Mouse (Mus musculus) kidney, postnatal 14 days (tissue): Measurements from ENCODE around the gene E2f2.
A peak's percentile ranks its signal among the peaks of the same experiment; 100 is the strongest.

Experiments
- DNase-seq: peaks from one replicate; pipeline ENCODE4 v3.0.0; 2022; ENCODE audit warnings: mixed read lengths

E2f2 gene

DNA sequence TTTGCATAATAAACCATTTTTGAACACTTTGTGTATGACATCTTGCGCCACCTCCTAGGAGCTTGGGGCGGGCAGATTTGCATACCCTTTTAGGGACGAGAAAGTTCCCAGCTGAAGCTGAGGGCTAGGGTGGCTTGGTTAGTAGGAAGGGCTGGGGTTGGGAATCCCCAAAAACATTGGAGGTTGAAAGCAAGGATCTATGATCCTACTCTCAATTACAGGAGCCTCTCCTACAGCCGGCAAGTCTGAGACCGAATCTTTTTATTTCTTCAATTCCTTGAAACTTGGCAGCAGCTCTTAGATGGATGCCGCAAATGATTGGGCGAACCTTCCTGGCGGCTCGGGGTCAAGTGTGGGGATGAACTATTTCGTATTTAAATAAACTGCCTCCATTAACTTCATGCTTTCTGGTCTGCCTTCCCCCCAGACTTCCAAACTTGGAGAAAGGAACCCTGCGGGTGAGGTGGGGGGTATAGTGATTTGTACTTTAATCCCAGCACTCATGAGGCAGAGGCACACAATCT lies 26.8 kb upstream of the E2f2 start:
- no peak for DNase-seq

DNA sequence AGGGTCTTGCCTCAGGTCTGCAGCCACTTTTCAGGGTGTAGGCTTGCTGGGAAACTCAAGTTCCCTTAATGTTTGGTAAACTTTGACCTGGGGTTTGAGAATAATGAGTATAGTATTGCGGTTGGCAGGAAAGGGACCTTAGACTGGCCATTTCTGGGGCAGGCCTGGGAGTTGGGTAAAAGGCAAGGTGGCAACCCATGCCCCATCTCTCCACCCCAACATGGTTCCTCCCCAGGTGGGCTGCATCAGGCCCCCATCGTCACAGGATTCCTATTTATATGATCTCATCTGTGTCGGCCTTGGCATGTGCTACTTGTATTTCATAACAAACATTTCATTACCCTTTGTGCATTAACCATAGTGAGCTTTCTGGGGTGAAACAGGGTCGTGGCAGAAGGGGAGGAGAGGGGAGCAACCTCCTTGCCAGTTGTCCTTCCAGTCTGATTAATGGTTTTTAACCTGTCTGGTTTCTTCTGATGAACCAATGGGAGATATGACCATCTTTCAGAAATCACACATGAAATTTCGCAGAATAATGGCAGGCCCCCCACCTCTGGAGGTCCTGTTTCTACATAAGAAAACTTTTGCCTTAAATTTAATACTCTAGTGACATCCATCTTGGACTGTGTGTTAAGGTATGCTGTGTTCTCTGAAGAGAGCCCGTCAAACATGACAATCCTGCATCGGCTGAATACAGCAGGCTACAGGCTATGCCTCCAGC lies 26.0 kb upstream of the E2f2 start:
- peak; percentile 37 for DNase-seq

DNA sequence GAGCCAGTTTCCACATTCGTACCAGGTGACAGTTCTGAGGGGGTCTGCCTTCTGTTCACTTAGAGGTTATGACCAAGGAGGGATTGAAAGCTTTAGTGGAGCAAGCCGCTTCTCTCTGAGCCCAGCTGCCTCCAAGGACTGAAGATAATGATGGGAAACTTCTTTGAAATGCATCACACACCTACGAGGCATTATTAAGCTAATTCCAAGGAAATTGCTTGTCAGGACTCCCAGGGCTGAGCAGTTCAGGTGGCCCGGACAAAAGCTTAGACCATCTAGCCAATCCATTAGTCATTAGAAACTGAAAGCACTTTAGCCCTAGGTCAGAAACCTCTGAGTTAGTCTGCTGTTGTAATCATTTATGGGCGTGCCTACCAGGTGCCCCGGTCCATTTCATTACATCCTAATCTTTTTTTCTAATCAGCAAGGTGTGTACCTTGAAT lies 25.5 kb upstream of the E2f2 start:
- DNase-seq = peak; percentile 56

DNA sequence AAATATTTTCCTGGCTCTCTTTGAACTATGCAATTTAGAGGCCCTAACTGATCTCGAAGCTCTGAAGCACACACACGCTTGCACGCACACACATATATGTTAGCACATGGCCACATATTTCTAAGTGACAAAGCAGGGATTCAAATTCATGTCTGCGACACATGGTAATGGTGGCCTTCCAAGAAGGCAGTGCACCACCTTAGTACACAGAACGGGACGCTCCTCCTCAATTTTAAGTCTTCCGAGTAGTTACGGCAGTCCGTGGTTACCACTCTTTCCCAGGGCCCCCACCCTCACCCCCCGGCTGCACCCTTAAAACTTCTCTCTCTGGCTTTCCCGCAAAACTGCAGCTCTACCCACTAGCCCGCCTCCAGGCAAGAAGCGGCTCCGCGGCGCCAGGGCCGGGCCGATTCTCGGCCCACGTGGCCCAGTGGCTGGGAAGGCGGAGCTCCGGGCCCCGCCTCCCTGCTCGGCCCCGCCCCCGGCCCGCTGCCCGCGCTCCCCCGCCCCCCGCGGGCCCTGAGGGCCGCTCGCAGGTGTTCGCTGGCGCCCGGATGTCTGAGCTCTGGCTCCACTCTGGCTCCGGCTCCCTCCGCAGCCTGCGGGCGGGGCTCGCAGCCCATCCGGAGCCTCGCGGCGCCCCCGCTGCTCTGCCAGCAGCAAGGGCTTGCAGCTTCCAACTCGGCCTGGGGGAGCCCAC lies 24.6 kb upstream of the E2f2 start:
- peak; percentile 95 for DNase-seq

DNA sequence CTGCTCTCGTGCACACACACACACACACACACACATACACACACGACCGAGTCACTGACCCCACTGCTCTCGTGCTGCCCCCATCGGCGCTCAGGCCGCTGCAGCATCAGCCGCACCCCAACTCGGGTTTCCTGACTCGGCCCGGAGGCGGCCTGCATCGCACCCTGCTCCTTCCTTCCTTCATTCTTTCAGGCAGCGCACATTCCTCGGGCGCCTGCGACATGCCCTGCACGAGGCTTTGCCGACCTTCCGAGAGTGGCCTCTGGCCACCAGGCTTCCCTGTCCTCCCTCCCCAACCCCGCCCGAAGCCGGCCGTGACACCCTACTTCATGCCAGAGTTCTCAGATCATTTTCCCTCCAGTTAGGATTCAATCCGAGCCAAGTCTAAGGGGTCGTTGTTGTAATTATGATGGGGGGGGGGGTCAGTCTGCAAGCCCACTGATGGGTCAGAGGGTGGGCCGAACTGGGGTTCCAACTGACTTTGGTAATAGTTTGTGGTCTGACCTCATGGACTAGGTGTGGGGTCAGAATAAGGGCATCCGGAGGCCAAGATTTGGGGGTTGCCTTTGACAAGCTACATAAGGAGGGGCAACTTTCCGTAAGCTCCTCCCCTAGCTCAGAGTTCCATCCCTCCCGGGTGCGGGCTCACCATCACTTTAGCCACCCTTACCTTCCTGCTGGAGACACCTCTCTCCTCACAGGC lies 23.7 kb upstream of the E2f2 start:
- DNase-seq = peak; percentile 85

DNA sequence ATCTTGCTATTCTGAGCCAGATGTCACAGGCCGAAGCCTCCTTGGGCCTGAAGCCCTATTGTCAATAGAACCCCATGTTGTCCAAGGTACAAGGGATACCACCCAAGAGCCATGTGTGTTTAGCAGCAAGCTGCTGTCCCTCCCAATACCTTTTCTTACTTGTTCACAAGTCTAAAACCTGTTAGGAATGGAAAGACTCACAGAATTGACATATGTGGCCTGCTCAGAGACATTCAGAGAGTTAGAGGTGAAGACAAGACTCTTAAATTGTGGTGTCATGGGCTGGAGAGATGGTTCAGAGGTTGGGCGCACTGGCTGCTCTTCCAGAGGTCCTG lies 23.2 kb upstream of the E2f2 start:
- no peak for DNase-seq

DNA sequence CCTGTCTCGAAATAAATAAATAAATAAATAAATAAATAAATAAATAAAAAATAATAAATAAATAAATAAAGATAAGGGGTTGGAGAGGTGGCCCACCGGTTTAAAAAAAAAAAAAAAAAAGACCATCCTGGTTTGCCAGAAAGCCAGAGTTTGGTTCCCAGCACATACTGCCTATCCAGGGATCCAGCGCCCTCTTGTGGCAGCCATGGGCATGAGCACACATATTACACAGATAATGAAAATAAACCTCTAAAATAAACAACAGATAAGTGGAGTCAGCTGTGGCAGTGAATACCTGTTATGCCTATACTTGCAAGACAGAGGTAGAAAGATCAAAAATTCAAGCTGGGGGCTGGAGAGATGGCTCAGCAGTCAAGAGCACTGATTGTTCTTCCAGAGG lies 22.5 kb upstream of the E2f2 start:
- no peak for DNase-seq

DNA sequence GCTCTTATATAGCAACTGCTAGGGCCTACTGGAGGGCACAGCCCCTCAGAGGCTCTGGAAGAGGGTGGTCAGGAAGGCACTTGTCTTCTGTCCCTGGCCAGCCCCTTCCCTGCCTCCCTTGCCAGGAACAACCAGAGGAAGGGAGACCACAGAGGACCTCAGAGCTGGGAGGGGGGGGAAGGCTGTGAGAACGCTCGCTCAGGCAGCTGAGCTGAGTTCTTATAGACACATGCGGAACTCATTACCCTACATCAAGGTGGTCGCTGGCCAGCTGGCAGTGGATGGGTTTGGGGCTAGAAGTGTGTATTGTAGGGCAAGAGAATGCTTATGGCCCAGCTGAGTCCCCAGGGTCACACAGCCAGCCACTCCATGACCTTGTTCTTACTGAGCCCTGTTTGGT lies 21.6 kb upstream of the E2f2 start:
- no peak for DNase-seq

DNA sequence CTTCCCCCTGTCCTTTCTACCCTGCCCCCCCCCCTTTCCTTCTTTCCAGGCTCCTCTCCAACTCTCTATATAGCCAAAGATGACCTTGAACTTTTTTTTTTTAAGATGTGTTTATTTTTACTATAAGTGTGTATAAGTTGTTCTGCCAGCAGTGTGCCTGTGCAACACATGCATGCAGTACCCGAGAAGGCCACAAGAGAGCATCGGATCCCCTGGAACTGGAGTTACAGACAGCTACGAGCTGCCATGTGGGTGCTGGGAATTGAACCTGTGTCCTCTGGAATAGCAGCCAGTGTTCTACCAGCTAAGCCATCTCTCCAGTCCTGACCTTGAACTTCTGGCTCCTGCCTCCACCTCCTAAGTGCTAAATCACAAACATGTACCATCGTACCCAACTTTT lies 19.4 kb upstream of the E2f2 start:
- DNase-seq = no peak

DNA sequence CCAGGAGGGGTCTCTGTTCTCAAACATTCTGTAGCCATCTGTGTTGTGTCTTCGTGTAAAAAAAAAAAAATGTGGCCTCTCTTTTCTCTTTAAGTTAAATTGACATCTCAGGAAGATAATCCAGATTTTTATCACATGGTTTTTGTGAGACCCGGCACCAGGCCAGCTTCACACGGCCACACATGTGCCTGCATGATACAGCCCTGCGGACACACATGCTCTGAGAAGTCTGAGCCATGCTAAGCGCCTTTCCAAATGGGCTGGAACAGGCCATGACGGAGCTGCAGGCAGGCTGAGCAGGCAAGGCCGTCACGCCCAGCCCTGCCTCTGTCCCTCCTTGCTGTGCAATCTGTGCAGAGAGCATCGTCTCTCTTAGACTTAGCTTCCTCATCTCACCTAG lies 17.7 kb upstream of the E2f2 start:
- no peak for DNase-seq

DNA sequence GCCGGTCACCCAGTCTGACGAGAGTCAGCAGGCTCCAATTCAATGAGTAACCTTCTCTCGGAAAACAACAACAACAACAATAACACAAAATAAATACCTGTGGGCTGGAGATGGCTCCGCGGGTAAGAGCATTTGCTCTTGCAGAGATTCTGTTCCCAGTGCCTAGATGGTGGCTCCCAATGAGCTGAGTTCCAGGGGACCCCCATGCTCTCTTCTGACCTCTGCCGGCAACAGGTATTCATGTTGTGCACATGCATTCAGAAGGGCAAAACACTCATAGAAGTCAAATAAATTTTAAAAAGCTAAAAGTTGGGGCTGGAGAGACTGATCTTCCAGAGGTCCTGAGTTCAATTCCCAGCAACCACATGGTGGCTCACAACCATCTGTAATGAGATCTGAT lies 13.7 kb upstream of the E2f2 start:
- no peak for DNase-seq

DNA sequence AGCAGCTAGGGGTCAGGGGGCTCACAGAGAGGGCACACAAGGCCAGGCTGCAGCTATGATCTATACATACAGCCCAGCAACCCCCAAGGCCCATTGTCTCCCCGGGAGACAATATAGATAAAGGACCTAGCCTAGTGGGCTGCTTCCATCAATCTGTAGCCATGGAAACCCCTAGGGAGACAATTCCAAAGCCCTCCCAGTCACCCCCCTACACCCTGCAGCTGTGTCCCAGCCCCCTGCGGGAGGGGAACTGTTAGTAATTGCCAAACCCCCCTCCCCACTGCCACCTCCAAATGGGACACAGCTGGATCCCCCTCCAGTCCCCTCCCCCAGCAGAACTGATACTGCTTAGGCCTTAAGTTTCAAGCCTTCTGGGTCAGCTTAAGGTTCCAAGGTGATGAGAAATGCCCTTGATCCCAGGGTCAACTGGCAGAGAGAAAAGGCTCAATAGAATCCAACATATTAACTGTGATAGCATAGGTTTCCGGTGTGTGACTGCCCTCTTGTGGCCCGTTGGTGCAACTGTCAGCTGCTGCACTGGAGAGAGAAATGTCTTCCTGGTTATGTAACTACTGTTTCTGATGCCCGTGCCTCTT lies 12.3 kb upstream of the E2f2 start:
- DNase-seq = peak; percentile 81

DNA sequence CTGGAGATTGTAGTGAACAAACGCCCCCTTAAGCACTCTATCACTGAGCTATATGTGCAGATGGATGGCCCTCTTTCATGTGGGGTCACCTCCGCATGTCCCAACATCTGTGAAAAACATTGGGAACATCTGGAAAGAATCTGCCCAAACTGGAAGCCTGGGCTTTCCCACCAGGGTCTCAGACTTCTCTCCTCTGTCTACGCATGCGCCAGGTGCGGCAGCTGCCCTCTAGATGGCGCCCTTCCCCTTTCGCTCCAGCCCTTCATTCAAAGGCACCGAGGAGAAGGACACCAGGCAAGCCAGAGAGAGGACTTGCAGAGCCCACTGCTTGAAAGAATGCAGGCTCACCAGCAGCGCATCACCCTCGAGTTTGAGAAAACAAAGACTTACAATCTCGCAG lies 8.7 kb upstream of the E2f2 start:
- peak; percentile 90 for DNase-seq

DNA sequence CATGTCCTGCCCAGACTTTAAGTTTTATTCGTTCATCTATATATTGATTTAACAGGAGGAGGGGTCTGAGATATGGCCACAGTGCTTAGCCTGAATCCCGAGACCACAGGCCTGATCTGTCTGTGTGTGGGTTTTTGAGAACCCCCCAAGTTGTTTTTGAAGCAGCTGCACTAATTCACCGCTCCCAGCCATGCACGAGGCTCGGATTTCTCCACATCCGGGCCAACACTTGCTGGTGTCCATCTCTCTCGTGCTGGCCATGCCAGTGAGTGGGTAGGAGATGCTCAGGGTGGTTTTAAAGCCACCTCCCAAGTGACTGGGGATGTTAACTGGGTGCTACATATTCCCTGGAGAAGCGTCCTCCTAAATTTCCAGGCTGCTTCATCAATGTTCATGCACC lies 7.2 kb upstream of the E2f2 start:
- no peak for DNase-seq

DNA sequence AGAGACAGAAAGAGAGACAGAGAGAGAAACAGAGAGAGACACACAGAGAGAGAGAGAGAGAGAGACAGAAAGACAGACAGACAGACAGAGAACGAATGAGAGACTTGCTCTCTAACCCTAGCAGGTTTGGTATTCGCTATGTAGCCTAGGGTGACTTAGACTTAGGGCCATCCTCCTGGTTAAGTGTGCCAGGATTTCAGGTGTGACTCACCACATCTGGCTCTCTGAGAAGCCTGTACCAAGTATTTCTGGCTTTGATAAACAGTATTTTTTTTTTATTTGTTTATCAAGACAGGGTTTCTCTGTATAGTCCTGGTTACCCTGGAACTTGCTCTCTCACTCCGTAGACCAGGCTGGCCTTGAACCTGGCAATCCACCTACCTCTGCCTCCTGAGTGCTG lies 4.5 kb upstream of the E2f2 start:
- DNase-seq = no peak

DNA sequence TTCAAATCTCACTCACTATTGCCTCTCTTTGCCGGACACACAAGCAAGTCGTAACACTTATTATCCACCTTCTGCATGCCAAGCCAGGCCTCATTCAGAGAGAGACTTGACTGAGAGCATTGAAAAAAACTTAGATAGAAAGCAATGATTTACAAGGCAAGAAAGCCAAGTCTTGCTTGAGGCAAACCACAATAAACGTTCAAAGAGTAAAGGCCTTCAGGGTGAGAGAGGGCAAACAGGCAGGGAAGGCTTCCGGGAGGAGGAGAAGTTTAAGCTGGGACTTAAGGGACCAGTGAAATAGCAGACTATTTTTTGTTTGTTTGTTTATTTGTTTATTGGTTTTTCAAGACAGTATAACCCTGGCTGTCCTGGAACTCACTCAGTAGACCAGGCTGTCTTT lies 1.8 kb upstream of the E2f2 start:
- no peak for DNase-seq

DNA sequence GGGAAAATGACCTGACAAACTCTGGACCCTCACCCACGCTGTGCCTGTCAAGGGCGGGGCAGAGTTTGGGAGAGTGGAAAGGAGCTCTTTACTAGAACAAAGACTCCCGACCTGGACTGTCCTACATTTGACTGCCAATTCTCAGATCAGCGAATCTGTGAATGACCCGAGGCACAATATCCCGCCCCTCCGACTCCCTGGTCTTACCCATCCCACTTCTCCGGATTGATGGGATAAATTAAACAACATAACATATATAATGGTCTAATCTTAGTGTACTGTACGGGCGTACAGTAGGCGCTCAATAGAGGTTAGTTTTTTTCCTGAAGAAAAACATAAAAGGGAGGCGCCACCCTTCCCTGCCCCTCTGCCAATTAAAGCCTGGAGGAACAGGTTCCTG lies 739 bp upstream of the E2f2 start:
- no peak for DNase-seq

DNA sequence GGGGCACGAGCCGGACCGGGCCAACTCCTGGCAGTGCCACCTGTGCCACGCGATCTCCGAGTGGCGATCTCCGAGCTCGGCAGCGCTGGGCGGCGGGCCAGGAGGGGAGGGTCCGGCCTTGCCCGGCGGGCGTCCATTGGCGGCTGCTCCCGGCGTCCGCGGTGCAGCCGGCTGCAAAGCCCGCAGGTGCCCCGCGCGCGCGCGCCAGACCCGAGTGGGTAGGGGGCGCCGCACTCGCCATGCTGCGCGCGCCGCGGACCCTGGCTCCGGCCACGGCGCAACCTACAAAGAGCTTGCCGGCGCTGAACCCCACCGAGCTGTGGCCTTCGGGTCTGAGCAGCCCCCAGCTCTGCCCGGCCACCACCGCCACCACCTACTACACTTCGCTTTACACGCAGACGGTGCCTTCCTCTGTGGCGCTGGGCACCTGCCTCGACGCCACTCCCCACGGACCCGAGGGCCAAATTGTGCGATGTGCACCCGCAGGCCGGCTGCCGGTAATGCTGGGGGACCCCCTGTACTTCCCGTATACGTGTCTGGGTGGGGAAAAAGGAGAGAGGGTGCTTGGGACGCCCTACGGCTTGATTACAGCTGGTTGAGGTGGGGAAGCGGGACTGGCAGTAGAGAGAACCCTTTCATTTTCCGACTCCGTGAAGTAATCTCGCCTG lies 482 bp downstream of the E2f2 start:
- peak; percentile 86 for DNase-seq

DNA sequence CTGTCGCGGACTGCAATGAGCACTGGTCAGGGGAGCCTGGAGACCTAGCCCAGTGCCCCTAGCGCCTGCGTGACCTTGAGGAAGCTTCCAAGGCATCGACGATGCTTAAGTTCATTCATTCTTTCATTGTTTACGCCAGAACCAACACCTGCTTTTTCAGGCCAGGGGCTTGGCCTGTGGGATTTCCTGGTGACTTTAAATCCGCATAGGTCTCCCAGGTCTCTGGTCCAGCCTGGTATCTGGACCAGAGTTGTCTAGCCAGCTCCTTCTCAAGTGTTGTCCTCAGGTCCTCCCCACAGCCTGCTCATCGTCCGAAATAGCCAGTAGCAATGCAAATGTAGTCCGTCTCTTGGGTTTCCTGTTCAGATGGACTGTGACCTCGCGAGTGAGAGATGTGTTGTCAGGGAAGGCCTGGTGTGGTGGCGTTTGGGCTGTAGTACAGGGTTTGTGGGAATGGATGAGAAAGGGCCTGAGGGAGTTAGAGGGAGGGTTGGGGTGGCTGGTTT lies 1.1 kb downstream of the E2f2 start:
- no peak for DNase-seq

DNA sequence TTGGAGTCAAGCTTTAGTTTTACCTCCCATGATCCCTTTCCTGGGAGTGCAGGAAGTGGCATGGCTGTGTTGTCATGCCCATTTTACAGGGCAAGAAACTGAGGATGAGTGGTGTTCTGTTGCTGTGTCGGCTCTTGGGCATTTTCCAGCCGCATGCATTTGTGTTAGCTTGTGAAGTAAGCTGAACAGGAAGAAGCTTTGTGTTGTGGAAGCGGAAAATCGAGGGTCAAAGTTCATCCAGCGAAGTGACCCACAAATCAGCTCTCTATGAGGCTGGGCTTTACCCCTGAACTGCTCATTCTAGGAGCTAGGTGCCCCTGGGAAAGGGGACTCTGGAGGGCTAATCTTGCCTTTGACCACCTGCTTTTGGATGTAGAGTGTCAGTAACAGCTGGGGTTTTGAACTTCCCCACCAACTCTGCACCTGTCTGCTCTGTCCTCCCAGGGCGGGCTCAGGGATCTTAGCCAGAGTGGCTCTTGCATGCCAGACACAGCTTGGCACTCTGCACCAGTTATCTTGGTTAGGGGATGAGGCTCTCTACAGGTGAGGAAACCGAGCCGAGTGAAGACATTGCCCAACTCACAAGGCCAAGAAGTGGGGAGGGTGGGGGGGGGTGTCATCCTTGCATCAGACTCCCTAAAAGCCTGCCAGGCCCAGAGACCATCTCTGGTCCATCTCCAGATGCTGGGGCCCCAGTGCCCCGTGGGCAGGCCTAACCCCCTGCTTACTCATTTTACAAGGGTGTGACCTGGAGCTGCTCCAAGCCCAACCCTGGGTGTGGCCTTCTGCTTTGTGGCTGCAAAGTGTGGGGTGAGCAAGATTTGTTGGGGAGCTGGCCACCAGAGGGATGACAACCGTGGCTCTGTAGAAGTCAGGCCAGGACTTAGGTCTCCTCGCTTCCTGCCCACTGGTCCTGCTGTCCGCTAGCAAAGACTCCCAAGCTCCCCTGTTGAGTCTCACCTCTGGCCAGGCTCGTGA lies 2.3 kb downstream of the E2f2 start:
- no peak for DNase-seq

DNA sequence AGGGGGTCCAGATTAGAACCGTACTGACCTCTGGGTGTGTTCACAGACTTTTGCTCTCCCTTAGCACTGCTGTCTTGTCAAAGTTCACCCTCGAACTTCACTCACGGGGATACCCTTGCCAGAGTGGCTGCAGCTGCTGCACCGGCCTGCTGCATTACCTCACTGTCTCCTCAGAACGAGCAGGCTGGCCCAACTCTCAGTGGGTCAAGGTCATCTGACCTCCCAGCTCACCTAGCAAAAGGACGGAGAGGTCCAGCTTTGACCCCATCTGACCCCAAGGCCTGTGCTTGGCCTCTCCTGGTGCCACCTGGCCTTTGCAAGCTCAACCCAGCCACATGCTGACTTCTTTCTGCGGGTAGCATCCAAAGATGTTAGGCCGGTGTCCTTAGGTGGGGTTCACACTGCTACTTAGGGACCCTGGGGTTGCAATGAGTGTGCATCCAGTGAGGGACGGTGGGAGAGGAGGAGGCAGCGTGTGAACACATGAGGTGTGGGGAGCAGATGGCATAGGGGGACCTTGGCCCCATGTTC lies 3.9 kb downstream of the E2f2 start:
- no peak for DNase-seq
